Mouse (Mus musculus): Measurements from ENCODE around the gene Ddx54. TPM values are rescaled to one million over a fixed set of nuclear protein-coding genes. Genes with fewer than 3 reads are reported as not detected.

The Ddx54 gene
- polyA plus RNA-seq (2021; fragmentation: Nextera tagmentation) = 17.3 and 18.3 TPM in 2 replicates
- long read RNA-seq, experiment 1, full-length matches to known transcripts = 196 of 239 reads
- long read RNA-seq, experiment 1, partial matches to known transcripts = 24 of 239 reads
- long read RNA-seq, experiment 1, other reads (novel, unspliced or antisense) = 19 of 239 reads
- long read RNA-seq, experiment 2, full-length matches to known transcripts = 21 of 45 reads
- long read RNA-seq, experiment 2, partial matches to known transcripts = 15 of 45 reads
- long read RNA-seq, experiment 2, other reads (novel, unspliced or antisense) = 9 of 45 reads

GRCm38 (mm10) chr5:120612442-120612821 is at the start of gene Ddx54, which contains the start of gene Rita1:
TSS of gene Ddx54 (plus strand) at chr5:120612739.
TSS of gene Rita1 (minus strand) at chr5:120612589.

GRCm38 (mm10) chr5:120588569-120589094 is 23.9 kb upstream of the Ddx54 start, which contains the start of the genes Tpcn1 and Iqcd:
TSS of gene Tpcn1 (minus strand) at chr5:120588673.
TSS of gene Iqcd (plus strand) at chr5:120589016.

GRCm38 (mm10) chr5:120634131-120634530 is 21.6 kb downstream of the Ddx54 start, which contains the start of gene Cfap73:
TSS of gene Cfap73 (minus strand) at chr5:120634235.

GRCm38 (mm10) chr5:120648569-120649373 is 36.2 kb downstream of the Ddx54 start, which contains the start of gene Rasal1:
TSS of gene Rasal1 (plus strand) at chr5:120648812.

Other genes starting within 250 kb of the Ddx54 start
- not detected in 2 replicates for gene Lhx5, start 181.0 kb upstream of the Ddx54 start, polyA plus RNA-seq (2021; fragmentation: Nextera tagmentation)
- 9.4 and 12.7 TPM in 2 replicates for gene Sdsl, start 139.9 kb upstream of the Ddx54 start, polyA plus RNA-seq (2021; fragmentation: Nextera tagmentation)
- gene Sds, start 136.2 kb upstream of the Ddx54 start, polyA plus RNA-seq (2021; fragmentation: Nextera tagmentation) = 0.30 and 0.61 TPM in 2 replicates
- gene Plbd2, start 109.1 kb upstream of the Ddx54 start, polyA plus RNA-seq (2021; fragmentation: Nextera tagmentation) = 15.8 and 29.7 TPM in 2 replicates
- gene Slc8b1, start 101.6 kb upstream of the Ddx54 start, polyA plus RNA-seq (2021; fragmentation: Nextera tagmentation) = 2.6 and 4.2 TPM in 2 replicates
- gene Tpcn1, start 24.1 kb upstream of the Ddx54 start, polyA plus RNA-seq (2021; fragmentation: Nextera tagmentation) = 12.0 and 18.5 TPM in 2 replicates
- 0.56 and 0.75 TPM in 2 replicates for gene Iqcd, start 23.7 kb upstream of the Ddx54 start, polyA plus RNA-seq (2021; fragmentation: Nextera tagmentation)
- 24.2 and 29.9 TPM in 2 replicates for gene Rita1, start 150 bp upstream of the Ddx54 start, polyA plus RNA-seq (2021; fragmentation: Nextera tagmentation)
- gene Cfap73, start 21.5 kb downstream of the Ddx54 start, polyA plus RNA-seq (2021; fragmentation: Nextera tagmentation) = not detected in 2 replicates
- 39.3 and 44.9 TPM in 2 replicates for gene Rasal1, start 36.1 kb downstream of the Ddx54 start, polyA plus RNA-seq (2021; fragmentation: Nextera tagmentation)
- 20.8 and 24.2 TPM in 2 replicates for gene Dtx1, start 99.2 kb downstream of the Ddx54 start, polyA plus RNA-seq (2021; fragmentation: Nextera tagmentation)
- 0.06 and 0.13 TPM in 2 replicates for gene Oas2, start 137.1 kb downstream of the Ddx54 start, polyA plus RNA-seq (2021; fragmentation: Nextera tagmentation)
- 0.04 and 0.10 TPM in 2 replicates for gene Oas3, start 164.9 kb downstream of the Ddx54 start, polyA plus RNA-seq (2021; fragmentation: Nextera tagmentation)
- gene Oas1e, start 182.8 kb downstream of the Ddx54 start, polyA plus RNA-seq (2021; fragmentation: Nextera tagmentation) = not detected in 2 replicates
- 0.45 and 0.86 TPM in 2 replicates for gene Oas1c, start 199.8 kb downstream of the Ddx54 start, polyA plus RNA-seq (2021; fragmentation: Nextera tagmentation)
- gene Oas1f, start 234.6 kb downstream of the Ddx54 start, polyA plus RNA-seq (2021; fragmentation: Nextera tagmentation) = not detected in 2 replicates
- gene Oas1h, start 248.7 kb downstream of the Ddx54 start, polyA plus RNA-seq (2021; fragmentation: Nextera tagmentation) = not detected in 2 replicates

Measured in left cerebral cortex, adult 6 months (tissue).